Mouse (Mus musculus) testis, adult 2 months (tissue): ENCODE data around the gene Clcn6. TPM values are rescaled to one million over a fixed set of nuclear protein-coding genes. Genes with fewer than 3 reads are reported as not detected.
A peak's percentile ranks its signal among the peaks of the same experiment; 100 is the strongest.

Experiments used
- H3K27ac ChIP-seq: fragments of 200-500 bp; 2 replicates; pipeline ENCODE4 v1.5.1; 2012; ENCODE audit warnings: low read depth, low read length; ENCODE audit not compliant: control insufficient read depth, insufficient read depth
- H3K27me3 ChIP-seq: fragments of 200-500 bp; 2 replicates; pipeline ENCODE4 v1.6.1; 2012; ENCODE audit warnings: mild to moderate bottlenecking, low read length, moderate library complexity; ENCODE audit not compliant: control insufficient read depth, insufficient read depth
- H3K36me3 ChIP-seq: fragments of 200-500 bp; 2 replicates; pipeline ENCODE4 v1.6.1; 2012; ENCODE audit warnings: mild to moderate bottlenecking, low read length; ENCODE audit not compliant: control insufficient read depth, insufficient read depth
- H3K4me1 ChIP-seq: fragments of 200-500 bp; 2 replicates; pipeline ENCODE4 v1.6.1; 2012; ENCODE audit warnings: low read length; ENCODE audit not compliant: control insufficient read depth, insufficient read depth
- H3K4me3 ChIP-seq: fragments of 200-500 bp; 2 replicates; pipeline ENCODE4 v1.5.1; 2012; ENCODE audit warnings: low read depth, mild to moderate bottlenecking, low read length, moderate library complexity, mixed read lengths; ENCODE audit not compliant: control insufficient read depth
- CTCF ChIP-seq: fragments of 200-500 bp; IDR thresholded peaks from 2 replicates; pipeline ENCODE4 v1.5.1; 2012; ENCODE audit warnings: low read depth, mild to moderate bottlenecking, inconsistent platforms, low read length, moderate library complexity; ENCODE audit not compliant: control insufficient read depth, insufficient read depth, insufficient replicate concordance
- POLR2A ChIP-seq: fragments of 200-500 bp; IDR thresholded peaks from 2 replicates; pipeline ENCODE4 v1.6.1; 2012; ENCODE audit warnings: low read depth, mild to moderate bottlenecking, inconsistent platforms, low read length, moderate library complexity; ENCODE audit not compliant: control insufficient read depth
- polyA plus RNA-seq: library from polyadenylated mRNA; depleted of rRNA; stranded (reverse); fragments of >200 nt; gene quantifications from 2 replicates; pipeline ENCODE4 v1.2.3, GENCODE M21; 2012

Gene Clcn6
- polyA plus RNA-seq, 1 experiment = 12.7 TPM

GRCm38 (mm10) chr4:148061086-148061480 is 22.5 kb upstream of the Clcn6 start:
- Histone ChIP-seq H3K4me3 (no peak overlapping the region), H3K36me3 (no peaks in the 10 kb centered on the region; the same call in 1 of the 2 replicates), H3K4me1 (peaks cover 6% of the 10 kb centered on the region; the same call in 1 of the 2 replicates)

DNA sequence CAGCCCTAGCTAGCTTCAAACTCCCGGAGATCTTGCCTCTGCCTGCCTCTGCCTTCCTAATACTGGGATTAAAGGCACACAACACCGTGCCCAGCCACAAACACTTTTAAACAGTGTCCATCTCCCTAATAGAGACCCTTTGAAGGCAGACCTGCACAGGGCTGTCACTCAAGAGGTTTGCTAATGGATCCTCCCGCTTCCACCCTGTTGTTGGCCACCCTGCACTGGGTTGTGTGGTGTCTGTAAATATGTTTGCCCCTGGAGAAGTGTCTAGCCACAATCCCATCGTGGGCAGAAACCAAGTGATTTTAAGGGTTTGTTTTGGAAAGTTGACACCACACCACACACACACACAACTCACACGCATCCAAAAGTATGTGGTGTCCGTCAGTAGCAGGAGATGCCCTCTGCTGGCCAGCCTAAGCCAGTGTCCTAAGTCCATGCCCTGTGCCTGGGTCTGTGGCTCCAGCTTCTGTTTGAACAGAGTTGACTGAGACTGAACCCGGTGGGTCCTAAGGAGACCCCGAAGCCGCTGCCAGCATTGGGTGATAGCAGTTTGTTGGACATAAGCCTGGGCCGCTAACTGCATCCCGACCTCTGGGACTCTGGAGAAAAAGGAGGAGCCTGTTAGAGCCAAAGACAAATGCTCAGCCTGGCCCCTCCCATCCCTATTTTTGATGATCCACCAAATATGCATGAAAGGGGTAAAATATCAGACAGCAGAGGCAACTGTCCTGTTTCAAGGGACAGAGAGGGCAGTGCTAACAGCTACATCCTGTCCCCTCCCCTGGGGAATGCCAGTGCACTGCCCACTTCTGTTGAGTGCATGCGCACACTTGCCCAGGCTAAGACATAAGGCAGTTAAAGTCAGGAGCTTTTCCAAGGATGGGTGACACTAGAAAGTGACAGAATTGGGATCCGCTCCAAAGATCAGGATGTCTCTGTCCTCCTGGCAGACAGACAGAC is 21.8 kb upstream of the Clcn6 start:
- Histone ChIP-seq H3K27ac (no peak overlapping the region), H3K4me3 (no peak overlapping the region), H3K36me3 (no peaks in the 10 kb centered on the region; the same call in none of the 2 replicates), H3K27me3 (no peaks in the 10 kb centered on the region), H3K4me1 (peaks cover 5% of the 10 kb centered on the region; the same call in 1 of the 2 replicates)
- TF ChIP-seq POLR2A = no peak
- peak; percentile 64; the same call in 1 of the 2 replicates for TF ChIP-seq CTCF

More at GRCm38 (mm10) chr4:148061086-148061480, 22.5 kb upstream of the Clcn6 start:
- H3K27me3 ChIP-seq = no peaks in the 10 kb centered on the region
- TF ChIP-seq CTCF (no peak), POLR2A (no peak)
- no peak overlapping the region for H3K27ac ChIP-seq

GRCm38 (mm10) chr4:148058993-148059392 is 20.4 kb upstream of the Clcn6 start:
- TF ChIP-seq CTCF = no peak
- TF ChIP-seq POLR2A = no peak
- Histone ChIP-seq H3K36me3 (no peaks in the 10 kb centered on the region; the same call in none of the 2 replicates), H3K4me1 (no peaks in the 10 kb centered on the region), H3K27ac (no peak overlapping the region), H3K27me3 (no peaks in the 10 kb centered on the region), H3K4me3 (no peak overlapping the region)

DNA sequence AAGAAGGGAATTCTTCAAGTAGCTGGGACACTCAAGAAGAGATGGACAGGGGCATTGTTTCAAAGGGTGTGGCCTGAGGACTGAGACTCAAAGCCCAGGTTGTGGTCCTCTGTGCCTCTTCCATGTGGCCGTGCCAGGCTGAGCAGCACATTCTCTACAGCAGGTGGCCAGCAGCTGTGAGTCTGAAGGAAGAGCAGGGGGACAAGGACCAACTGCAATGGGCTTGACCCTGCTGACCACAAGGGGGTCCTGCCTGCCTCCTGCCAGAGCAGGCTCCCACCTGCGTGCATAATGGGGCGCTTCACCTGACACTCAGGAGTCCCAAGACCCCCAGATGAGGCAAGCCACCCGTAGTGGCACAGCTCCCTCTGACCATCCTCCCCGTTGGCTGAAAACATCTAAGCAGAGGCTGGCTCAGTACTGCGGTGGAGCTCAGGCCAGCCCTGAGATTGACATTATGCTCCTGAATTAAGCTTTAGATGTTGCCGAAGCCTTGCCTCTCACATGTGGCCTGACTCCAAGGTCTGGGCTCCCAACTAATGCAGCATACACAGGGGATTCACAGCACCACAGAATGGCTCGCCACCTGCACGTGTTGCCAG is 19.7 kb upstream of the Clcn6 start:
- Histone ChIP-seq H3K4me3 (no peak overlapping the region), H3K36me3 (no peaks in the 10 kb centered on the region; the same call in none of the 2 replicates), H3K4me1 (no peaks in the 10 kb centered on the region), H3K27me3 (no peaks in the 10 kb centered on the region), H3K27ac (no peak overlapping the region)
- no peak for TF ChIP-seq CTCF
- no peak for TF ChIP-seq POLR2A

DNA sequence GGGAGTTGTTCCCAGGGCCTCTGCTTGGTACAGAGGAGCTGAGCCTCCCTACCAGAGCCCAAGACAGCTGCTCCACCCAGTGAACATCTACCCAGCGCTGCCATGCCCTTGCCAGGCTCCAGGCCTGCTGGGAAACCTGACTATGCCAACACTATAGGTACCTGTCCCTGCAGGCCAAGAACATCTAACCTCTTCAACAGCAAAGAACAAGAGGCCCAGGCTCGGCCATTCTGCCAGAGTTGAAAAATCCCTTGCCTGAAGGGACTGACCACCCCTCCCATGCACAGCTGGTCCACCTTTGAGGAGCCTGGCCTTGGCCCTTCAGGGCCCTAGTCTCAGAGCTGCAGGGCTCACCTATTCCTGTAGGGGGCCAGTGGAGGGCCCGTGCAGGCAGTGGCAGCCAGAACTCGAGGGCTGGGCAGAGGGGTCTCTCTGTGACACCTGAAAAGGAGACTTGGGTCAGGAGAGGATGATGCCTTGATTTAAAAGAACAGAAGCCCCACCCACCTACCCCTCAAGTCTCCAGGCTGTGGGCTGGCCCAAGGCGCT is 19.1 kb upstream of the Clcn6 start:
- no peaks in the 10 kb centered on the region; the same call in none of the 2 replicates for H3K36me3 ChIP-seq
- H3K27me3 ChIP-seq = no peaks in the 10 kb centered on the region
- no peak overlapping the region for H3K27ac ChIP-seq
- TF ChIP-seq POLR2A (no peak), CTCF (no peak)
- no peaks in the 10 kb centered on the region for H3K4me1 ChIP-seq
- no peak overlapping the region for H3K4me3 ChIP-seq

- no peak overlapping the region for H3K27ac ChIP-seq
- H3K4me1 ChIP-seq = no peaks in the 10 kb centered on the region
- H3K36me3 ChIP-seq = no peaks in the 10 kb centered on the region; the same call in none of the 2 replicates
- H3K27me3 ChIP-seq = no peaks in the 10 kb centered on the region
- TF ChIP-seq CTCF (no peak), POLR2A (no peak)
- H3K4me3 ChIP-seq = no peak overlapping the region
Observed at GRCm38 (mm10) chr4:148056801-148057200, 18.2 kb upstream of the Clcn6 start.

- Histone ChIP-seq H3K27me3 (no peaks in the 10 kb centered on the region), H3K4me1 (no peaks in the 10 kb centered on the region), H3K27ac (no peak overlapping the region), H3K36me3 (no peaks in the 10 kb centered on the region; the same call in none of the 2 replicates), H3K4me3 (no peak overlapping the region)
- no peak for TF ChIP-seq POLR2A
- TF ChIP-seq CTCF = no peak
Observed at GRCm38 (mm10) chr4:148056246-148056645, 17.6 kb upstream of the Clcn6 start.
